Mouse (Mus musculus): ENCODE results near the gene Pou2f1.

Pou2f1 gene

GRCm38 (mm10) chr1:165882146-165882900, 120.2 kb downstream of the Pou2f1 start:
- DNase-seq (ENCODE audit: extremely low spot score): no peak

- no peak for DNase-seq (ENCODE audit: extremely low spot score)
Measured at GRCm38 (mm10) chr1:165878751-165879150, 123.7 kb downstream of the Pou2f1 start.

GRCm38 (mm10) chr1:165875520-165876284, 126.8 kb downstream of the Pou2f1 start:
- DNase-seq (ENCODE audit: extremely low spot score): no peak

- DNase-seq (ENCODE audit: extremely low spot score): no peak
Measured at GRCm38 (mm10) chr1:165874645-165875044, 127.8 kb downstream of the Pou2f1 start.

GRCm38 (mm10) chr1:165868659-165869058, 133.8 kb downstream of the Pou2f1 start:
- no peak for DNase-seq (ENCODE audit: extremely low spot score)

- DNase-seq (ENCODE audit: extremely low spot score): no peak
Measured at GRCm38 (mm10) chr1:165866630-165867280, 135.7 kb downstream of the Pou2f1 start.

- DNase-seq (ENCODE audit: extremely low spot score): no peak
Measured at GRCm38 (mm10) chr1:165864864-165865795, 137.3 kb downstream of the Pou2f1 start.

- no peak for DNase-seq (ENCODE audit: extremely low spot score)
Measured at GRCm38 (mm10) chr1:165862059-165862458, 140.4 kb downstream of the Pou2f1 start.

- DNase-seq (ENCODE audit: extremely low spot score): no peak
Measured at GRCm38 (mm10) chr1:165861235-165861609, 141.3 kb downstream of the Pou2f1 start.

GRCm38 (mm10) chr1:165860373-165861234, 141.9 kb downstream of the Pou2f1 start:
- no peak for DNase-seq (ENCODE audit: extremely low spot score)

- DNase-seq (ENCODE audit: extremely low spot score): no peak
Measured at GRCm38 (mm10) chr1:165858356-165858755, 144.1 kb downstream of the Pou2f1 start.

GRCm38 (mm10) chr1:165857279-165857678, 145.2 kb downstream of the Pou2f1 start:
- DNase-seq (ENCODE audit: extremely low spot score): no peak

- no peak for DNase-seq (ENCODE audit: extremely low spot score)
Measured at GRCm38 (mm10) chr1:165855759-165856545, 146.5 kb downstream of the Pou2f1 start.

GRCm38 (mm10) chr1:165853729-165854420, 148.6 kb downstream of the Pou2f1 start:
- DNase-seq (ENCODE audit: extremely low spot score): peak; percentile 61

GRCm38 (mm10) chr1:165853131-165853721, 149.3 kb downstream of the Pou2f1 start:
- DNase-seq (ENCODE audit: extremely low spot score): no peak

GRCm38 (mm10) chr1:165852131-165852530, 150.3 kb downstream of the Pou2f1 start:
- no peak for DNase-seq (ENCODE audit: extremely low spot score)

GRCm38 (mm10) chr1:165849458-165850445, 152.7 kb downstream of the Pou2f1 start:
- no peak for DNase-seq (ENCODE audit: extremely low spot score)
